Mouse (Mus musculus) cerebellum, adult 2 months (tissue): ENCODE measurements around the gene Lemd1.
A peak's percentile ranks its signal among the peaks of the same experiment; 100 is the strongest.

Source experiments
- CTCF ChIP-seq: fragments of 200-500 bp; IDR thresholded peaks from 2 replicates; pipeline ENCODE4 v1.5.1; 2011; ENCODE audit warnings: low read depth, mild to moderate bottlenecking, control low read depth, low read length, moderate library complexity, borderline replicate concordance; ENCODE audit not compliant: insufficient read depth
- POLR2A ChIP-seq: fragments of 200-500 bp; IDR thresholded peaks from 2 replicates; pipeline ENCODE4 v1.6.1; 2011; ENCODE audit warnings: low read length, control low read depth, borderline replicate concordance; ENCODE audit not compliant: insufficient read depth

GRCm38 (mm10) chr1:132292318-132293129 lies 101.3 kb downstream of the Lemd1 start:
- TF ChIP-seq CTCF, result peak; percentile 32; the same call in 1 of the 2 replicates
- no peak for TF ChIP-seq POLR2A
